Mouse (Mus musculus) erythroblast, embryonic 14.5 days (primary cell): Measurements from ENCODE around the gene C330021F23Rik.

Experiments used
- GATA1 ChIP-seq: IDR thresholded peaks from 2 replicates; pipeline ENCODE4 v1.6.1; 2012; ENCODE audit warnings: low read length, inconsistent platforms, mixed read lengths
- TAL1 ChIP-seq: IDR thresholded peaks from 3 replicates; pipeline ENCODE4 v1.6.1; 2012; ENCODE audit warnings: low read length, inconsistent platforms, mixed read lengths

- TF ChIP-seq GATA1 (no peak), TAL1 (no peak)
These were observed 63.1 kb downstream of the C330021F23Rik start, which contains the start of gene Stxbp2 for GRCm38 (mm10) chr8:3630647-3631477.
